Mouse (Mus musculus) midbrain, embryonic 15.5 days (tissue): ENCODE measurements around the gene Nme3. TPM values are rescaled to one million over a fixed set of nuclear protein-coding genes. Genes with fewer than 3 reads are reported as not detected.
"Not testable (repeated sequence)": the region's sequence is repeated elsewhere in the genome, so short reads cannot be mapped to it uniquely, and the experiment has no call there.

Experiments
- ATAC-seq: fragments of 200-750 bp; cut with Nextera tagmentation; replicated peaks from 2 replicates; pipeline ENCODE4 v1.8.0; 2017; ENCODE audit warnings: moderate TSS enrichment
- H3K27ac ChIP-seq: fragments of 300-500 bp; sonication (generic); 2 replicates; pipeline ENCODE4 v1.5.1; 2015; ENCODE audit warnings: mild to moderate bottlenecking, inconsistent platforms
- H3K27me3 ChIP-seq: fragments of 300-500 bp; sonication (generic); replicated peaks from 2 replicates; pipeline ENCODE4 v1.6.1; 2015; ENCODE audit warnings: inconsistent platforms
- H3K36me3 ChIP-seq: fragments of 300-500 bp; sonication (generic); replicated peaks from 2 replicates; pipeline ENCODE4 v1.6.1; 2015; ENCODE audit warnings: inconsistent platforms
- H3K4me1 ChIP-seq: fragments of 300-500 bp; sonication (generic); 2 replicates; pipeline ENCODE4 v1.6.1; 2015; ENCODE audit warnings: inconsistent platforms
- H3K4me2 ChIP-seq: fragments of 300-500 bp; sonication (generic); 2 replicates; pipeline ENCODE4 v1.6.1; 2015; ENCODE audit warnings: inconsistent platforms, mild to moderate bottlenecking, moderate library complexity
- H3K4me3 ChIP-seq: fragments of 300-500 bp; sonication (generic); 2 replicates; pipeline ENCODE4 v1.5.1; 2015; ENCODE audit warnings: mild to moderate bottlenecking, inconsistent platforms
- H3K9ac ChIP-seq: fragments of 300-500 bp; sonication (generic); 2 replicates; pipeline ENCODE4 v1.6.1; 2015; ENCODE audit warnings: mild to moderate bottlenecking, inconsistent platforms
- H3K9me3 ChIP-seq: fragments of 300-500 bp; sonication (generic); 2 replicates; pipeline ENCODE4 v1.6.1; 2016; ENCODE audit warnings: inconsistent platforms
- WGBS: fragments of 180-500 bp; shearing (Covaris S2); methylation state at CpG from one replicate; pipeline ENCODE4 v1.1.7; 2015; ENCODE audit warnings: mixed read lengths; 5-methylcytosine and 5-hydroxymethylcytosine counted together
- polyA plus RNA-seq: library from polyadenylated mRNA; unstranded; fragments of >200 nt; fragmentation: Nextera tagmentation; extraction: Ambion mirVana; gene quantifications from 2 replicates; pipeline ENCODE4 v1.2.1, GENCODE M21; 2015

Gene Nme3
- polyA plus RNA-seq, 1 experiment from 2014 or later = 79.7 TPM

GRCm38 (mm10) chr17:24923246-24923645 is 26.9 kb downstream of the Nme3 start:
- Histone ChIP-seq H3K27ac (no peak overlapping the region), H3K9me3 (no peaks in the 10 kb centered on the region), H3K4me3 (no peak overlapping the region), H3K9ac (no peak overlapping the region), H3K27me3 (no peaks in the 10 kb centered on the region), H3K36me3 (peaks cover 72% of the 10 kb centered on the region), H3K4me1 (no peaks in the 10 kb centered on the region), H3K4me2 (no peak overlapping the region)
- ATAC-seq = no peak
- 89% methylated on average over 1 of the region's 1 CpGs for WGBS

GRCm38 (mm10) chr17:24929506-24929905 is 33.2 kb downstream of the Nme3 start:
- no peaks in the 10 kb centered on the region for H3K27me3 ChIP-seq
- peaks cover 22% of the 10 kb centered on the region for H3K4me1 ChIP-seq
- H3K4me3 ChIP-seq = no peak overlapping the region
- H3K4me2 ChIP-seq = no peak overlapping the region
- peaks cover 20% of the 10 kb centered on the region for H3K36me3 ChIP-seq
- no peaks in the 10 kb centered on the region for H3K9me3 ChIP-seq
- ATAC-seq = no peak
- H3K27ac ChIP-seq = no peak overlapping the region
- no peak overlapping the region for H3K9ac ChIP-seq
- 93% methylated on average over 1 of the region's 1 CpGs for WGBS

GRCm38 (mm10) chr17:24932431-24932830 is 36.1 kb downstream of the Nme3 start:
- peaks cover 42% of the 10 kb centered on the region for H3K4me1 ChIP-seq
- no peak overlapping the region for H3K4me2 ChIP-seq
- H3K36me3 ChIP-seq = peaks cover 4% of the 10 kb centered on the region; the same call in 1 of the 2 replicates
- no peak for ATAC-seq
- no peak overlapping the region for H3K4me3 ChIP-seq
- H3K27ac ChIP-seq = no peak overlapping the region
- H3K27me3 ChIP-seq = no peaks in the 10 kb centered on the region
- 96% methylated on average over 4 of the region's 4 CpGs for WGBS
- no peak overlapping the region for H3K9ac ChIP-seq
- no peaks in the 10 kb centered on the region for H3K9me3 ChIP-seq

- Histone ChIP-seq H3K36me3 (0 out of 2 replicates have a peak, but pooled peaks cover 4% of the 10 kb centered on the region), H3K9ac (no peak overlapping the region), H3K9me3 (no peaks in the 10 kb centered on the region), H3K4me3 (no peak overlapping the region), H3K4me1 (peaks cover 42% of the 10 kb centered on the region), H3K27ac (no peak overlapping the region), H3K4me2 (no peak overlapping the region), H3K27me3 (no peaks in the 10 kb centered on the region)
- WGBS = 80% methylated on average over 4 of the region's 4 CpGs
- no peak for ATAC-seq
Measured at GRCm38 (mm10) chr17:24933163-24933562, 36.9 kb downstream of the Nme3 start.

GRCm38 (mm10) chr17:24934926-24935325 is 38.6 kb downstream of the Nme3 start:
- peaks cover 37% of the 10 kb centered on the region for H3K4me1 ChIP-seq
- H3K4me3 ChIP-seq = peak overlapping the region; percentile 77; the same call in 1 of the 2 replicates
- H3K27me3 ChIP-seq = no peaks in the 10 kb centered on the region
- WGBS = 93% methylated on average over 4 of the region's 4 CpGs
- ATAC-seq = no peak
- peak overlapping the region; percentile 72 for H3K4me2 ChIP-seq
- no peaks in the 10 kb centered on the region for H3K9me3 ChIP-seq
- H3K36me3 ChIP-seq = no peaks in the 10 kb centered on the region
- H3K27ac ChIP-seq = no peak overlapping the region
- peak overlapping the region; percentile 93 for H3K9ac ChIP-seq

GRCm38 (mm10) chr17:24935666-24936065 is 39.4 kb downstream of the Nme3 start:
- peak overlapping the region; percentile 77 for H3K4me3 ChIP-seq

GRCm38 (mm10) chr17:24936259-24937237 is 40.2 kb downstream of the Nme3 start, which contains the start of gene Mapk8ip3:
Mapk8ip3 (minus strand) TSS chr17:24936977.
- Histone ChIP-seq H3K4me3 (peak within 1 kb of the TSS; percentile 77), H3K9me3 (no peaks in the 10 kb centered on the region), H3K4me2 (peak within 1 kb of the TSS; percentile 72), H3K4me1 (peaks cover 37% of the 10 kb centered on the region), H3K9ac (peak within 1 kb of the TSS; percentile 93), H3K27me3 (no peaks in the 10 kb centered on the region), H3K27ac (peak within 1 kb of the TSS; percentile 89), H3K36me3 (no peaks in the 10 kb centered on the region)
- peak; percentile 99 for ATAC-seq
- WGBS = under 1% methylated on average over 78 of the region's 78 CpGs

More at GRCm38 (mm10) chr17:24935666-24936065, 39.4 kb downstream of the Nme3 start:
- no peaks in the 10 kb centered on the region for H3K27me3 ChIP-seq
- no peaks in the 10 kb centered on the region for H3K36me3 ChIP-seq
- no peak for ATAC-seq
- H3K9ac ChIP-seq = peak overlapping the region; percentile 93
- no peak overlapping the region for H3K27ac ChIP-seq
- no peaks in the 10 kb centered on the region for H3K9me3 ChIP-seq
- peak overlapping the region; percentile 72 for H3K4me2 ChIP-seq
- peaks cover 37% of the 10 kb centered on the region for H3K4me1 ChIP-seq

- no peaks in the 10 kb centered on the region for H3K27me3 ChIP-seq
- no peaks in the 10 kb centered on the region for H3K36me3 ChIP-seq
- peak overlapping the region; percentile 93 for H3K9ac ChIP-seq
- H3K4me3 ChIP-seq = peak overlapping the region; percentile 77
- ATAC-seq = no peak
- peak overlapping the region; percentile 72 for H3K4me2 ChIP-seq
- peak overlapping the region; percentile 89 for H3K27ac ChIP-seq
- peaks cover 37% of the 10 kb centered on the region for H3K4me1 ChIP-seq
- H3K9me3 ChIP-seq = no peaks in the 10 kb centered on the region
- WGBS = 47% methylated on average over 6 of the region's 6 CpGs
Measured at GRCm38 (mm10) chr17:24937266-24937665, 41.0 kb downstream of the Nme3 start.

GRCm38 (mm10) chr17:24942453-24942852 is 46.2 kb downstream of the Nme3 start:
- 3% methylated on average over 2 of the region's 2 CpGs for WGBS
- not testable (repeated sequence) for H3K4me1 ChIP-seq, H3K27ac ChIP-seq, H3K9me3 ChIP-seq, H3K27me3 ChIP-seq, H3K9ac ChIP-seq, H3K4me2 ChIP-seq, H3K4me3 ChIP-seq
- H3K36me3 ChIP-seq = peaks cover 19% of the 10 kb centered on the region
- 0 out of 2 replicates have a peak, but pooled peaks have one; percentile 62 for ATAC-seq

GRCm38 (mm10) chr17:24943036-24943435 is 46.7 kb downstream of the Nme3 start:
- no peak for ATAC-seq
- H3K27ac ChIP-seq = no peak overlapping the region
- H3K36me3 ChIP-seq = peaks cover 25% of the 10 kb centered on the region
- no peak overlapping the region for H3K9ac ChIP-seq
- no peak overlapping the region for H3K4me3 ChIP-seq
- H3K27me3 ChIP-seq = no peaks in the 10 kb centered on the region
- H3K4me2 ChIP-seq = no peak overlapping the region
- no peaks in the 10 kb centered on the region for H3K4me1 ChIP-seq
- no peaks in the 10 kb centered on the region for H3K9me3 ChIP-seq
- WGBS = 86% methylated on average over 7 of the region's 7 CpGs

GRCm38 (mm10) chr17:24943589-24943988 is 47.3 kb downstream of the Nme3 start:
- WGBS = 83% methylated on average over 1 of the region's 1 CpGs
- H3K27me3 ChIP-seq, H3K4me2 ChIP-seq, H3K9me3 ChIP-seq, H3K4me1 ChIP-seq, H3K27ac ChIP-seq, ATAC-seq, H3K4me3 ChIP-seq, H3K9ac ChIP-seq: not testable (repeated sequence)
- peaks cover 29% of the 10 kb centered on the region for H3K36me3 ChIP-seq
